Comparison of ENCODE assay signal across 8 mouse cellular contexts in the genomic region with DNA sequence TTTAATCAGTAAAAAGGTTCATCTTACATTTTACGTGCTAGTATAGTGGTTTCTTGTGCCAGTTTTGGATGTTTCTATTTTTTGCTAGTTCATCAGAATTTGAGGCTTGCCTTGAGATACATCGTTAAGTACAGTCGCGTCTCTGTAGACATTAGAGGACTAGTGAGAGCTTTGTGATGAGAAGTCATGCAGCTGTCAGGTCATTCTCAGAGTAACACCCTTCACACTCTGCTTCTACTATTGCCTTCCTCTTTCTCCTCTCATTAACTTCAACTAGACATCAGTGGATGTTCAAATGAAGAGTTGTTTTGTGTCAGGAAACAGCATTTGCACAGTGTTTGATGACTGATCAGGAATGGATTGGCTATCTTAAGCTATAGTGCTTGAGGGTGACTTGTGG. TPM values are rescaled to one million over a fixed set of nuclear protein-coding genes. Genes with fewer than 3 reads are reported as not detected.
DNase-seq lines count a peak whose midpoint lies in the region; ATAC-seq and TF ChIP-seq lines count a peak whose summit lies in the region.

No protein-coding gene starts in this region.

- H3K27ac ChIP-seq in gastrocnemius, adult 2 months = peak overlapping the region; percentile 25; the same call in 1 of the 2 replicates
- H3K27ac ChIP-seq in testis, adult 2 months (ENCODE audit: control insufficient read depth, insufficient read depth, low read depth, low read length) = peak overlapping the region; percentile 55; the same call in 1 of the 2 replicates
- no peak overlapping the region for H3K27ac ChIP-seq in limb, embryonic 15.5 days

- H3K9ac ChIP-seq in limb, embryonic 15.5 days = no peak overlapping the region

- H3K36me3 ChIP-seq in testis, adult 2 months (ENCODE audit: control insufficient read depth, insufficient read depth, low read length) = no peaks in the 10 kb centered on the region
- peaks cover 6% of the 10 kb centered on the region; the same call in 1 of the 2 replicates for H3K36me3 ChIP-seq in limb, embryonic 15.5 days

- no peaks in the 10 kb centered on the region for H3K27me3 ChIP-seq in testis, adult 2 months (ENCODE audit: control insufficient read depth, insufficient read depth, low read length)
- H3K27me3 ChIP-seq in limb, embryonic 15.5 days = no peaks in the 10 kb centered on the region

- intact Hi-C loops in gastrocnemius, adult 2 months (cut with DNase I) = no loop called here
- intact Hi-C loops in gastrocnemius, postnatal 36 days (cut with DNase I) = no loop called here

- ATAC-seq in limb, embryonic 15.5 days (ENCODE audit: insufficient number of reproducible peaks, low FRiP score, low TSS enrichment, low read depth) = no peak
- ATAC-seq in CD4-positive, CD25-positive, alpha-beta regulatory T cell, adult 4 months = no peak

- no peak for TF ChIP-seq POLR2A in testis, adult 2 months (IDR thresholded peaks at IDR 0.05; ENCODE audit: control insufficient read depth, low read depth, low read length)

- no peak for DNase-seq in gastrocnemius, adult 2 months
- no peak for DNase-seq in gastrocnemius, postnatal 36 days
- no peak for DNase-seq in testis, postnatal 10 days (ENCODE audit: low spot score)
- DNase-seq in urinary bladder, postnatal 4 days (ENCODE audit: low spot score in 2 of 2) = no peak
- DNase-seq in gastrocnemius, postnatal 4 days (ENCODE audit: low spot score in 2 of 2) = no peak

- 5% methylated on average over 4 of the region's 4 CpGs for WGBS in limb, embryonic 15.5 days

- H3K4me2 ChIP-seq in limb, embryonic 15.5 days = peak overlapping the region; percentile 50

- peak overlapping the region; percentile 89 for H3K4me3 ChIP-seq in gastrocnemius, adult 2 months
- H3K4me3 ChIP-seq in testis, adult 2 months (ENCODE audit: control insufficient read depth, low read depth, low read length) = peak overlapping the region; percentile 46; the same call in 1 of the 2 replicates
- H3K4me3 ChIP-seq in limb, embryonic 15.5 days = peak overlapping the region; percentile 99

- no peak for TF ChIP-seq CTCF in gastrocnemius, adult 2 months (IDR thresholded peaks at IDR 0.05)
- no peak for TF ChIP-seq CTCF in testis, adult 2 months (IDR thresholded peaks at IDR 0.05; ENCODE audit: control insufficient read depth, insufficient read depth, insufficient replicate concordance, low read depth, low read length)

- H3K9me3 ChIP-seq in limb, embryonic 15.5 days = no peaks in the 10 kb centered on the region

- H3K4me1 ChIP-seq in testis, adult 2 months (ENCODE audit: control insufficient read depth, insufficient read depth, low read length) = peaks cover 3% of the 10 kb centered on the region
- H3K4me1 ChIP-seq in limb, embryonic 15.5 days = peaks cover 24% of the 10 kb centered on the region

RNA-seq across cellular contexts. Expression of a gene that starts 1.9 kb away (rescaled TPM):
- total RNA-seq in gastrocnemius, adult 2 months (2021) = 10 to 100 TPM; 20.9 to 27.0 TPM
- 10 to 100 TPM; 16.4 to 21.1 TPM for total RNA-seq in gastrocnemius, postnatal 36 days (2021)
- 25.5 and 30.3 TPM in 2 replicates for polyA plus RNA-seq in testis, adult 2 months (2012; rRNA removed)
- 160 and 164 TPM in 2 replicates for polyA plus RNA-seq in limb, embryonic 15.5 days (2015; fragmentation: Nextera tagmentation; extraction: Ambion mirVana)
- polyA plus RNA-seq in CD4-positive, CD25-positive, alpha-beta regulatory T cell, adult 4 months (2017; shearing (Covaris generic)) = 100 to 1,000 TPM in 1 of 2 experiments, 10 to 100 TPM in 1; 78.7 to 103 TPM
- 10 to 100 TPM; 78.7 to 79.0 TPM for total RNA-seq in gastrocnemius, postnatal 4 days (2021)

RNA-seq across cellular contexts. Expression of a gene that starts 28.1 kb away (rescaled TPM):
- 10 to 100 TPM; 21.0 to 36.7 TPM for total RNA-seq in gastrocnemius, adult 2 months (2021)
- 10 to 100 TPM; 19.7 to 22.4 TPM for total RNA-seq in gastrocnemius, postnatal 36 days (2021)
- polyA plus RNA-seq in testis, adult 2 months (2012; rRNA removed) = 4.8 and 5.4 TPM in 2 replicates
- 25.0 and 25.9 TPM in 2 replicates for polyA plus RNA-seq in limb, embryonic 15.5 days (2015; fragmentation: Nextera tagmentation; extraction: Ambion mirVana)
- 10 to 100 TPM in 1 of 2 experiments, 1 to 10 TPM in 1; 9.7 to 12.3 TPM for polyA plus RNA-seq in CD4-positive, CD25-positive, alpha-beta regulatory T cell, adult 4 months (2017; shearing (Covaris generic))
- total RNA-seq in gastrocnemius, postnatal 4 days (2021) = 10 to 100 TPM; 51.2 to 65.1 TPM

Comparison
In these comparisons a context has a peak if more than half of its experiments do, and no peak if none do; other contexts are left out.
1. H3K4me3 ChIP-seq: peak in every context shown above with its lines; median percentile 99 in limb, embryonic 15.5 days; 89 in gastrocnemius, adult 2 months; 46 in testis, adult 2 months.